Mouse (Mus musculus): Measurements from ENCODE around the gene Dcun1d2.

DNA sequence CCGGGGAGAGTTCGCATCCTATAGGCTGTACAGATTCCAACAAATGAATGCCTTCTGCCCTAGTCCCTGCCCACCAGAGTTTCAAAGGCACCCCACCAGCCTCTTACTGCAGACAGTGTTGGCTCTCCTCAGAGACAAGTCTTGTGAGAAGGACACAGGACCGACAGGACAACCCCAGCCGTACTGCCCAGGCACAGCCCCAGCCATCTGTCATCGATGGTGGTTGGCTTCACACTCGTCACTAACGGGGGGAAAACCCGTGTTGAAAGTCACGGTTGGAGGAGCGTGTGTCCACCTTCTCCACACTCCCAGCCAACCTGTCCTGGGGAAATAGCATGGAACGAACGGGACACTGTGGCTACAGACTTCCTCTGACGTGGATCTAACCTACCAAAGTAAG, 53.1 kb downstream of the Dcun1d2 start:
- TF ChIP-seq CTCF (IDR thresholded peaks at IDR 0.05; ENCODE audit: control insufficient read depth, insufficient read depth, low read length) (no peak), POLR2A (IDR thresholded peaks at IDR 0.05; ENCODE audit: borderline replicate concordance, control insufficient read depth, low read depth, low read length) (no peak)

Data from bone marrow, adult 2 months (tissue).